Mouse (Mus musculus) liver, embryonic 16.5 days (tissue): ENCODE measurements around the gene Dock8. TPM values are rescaled to one million over a fixed set of nuclear protein-coding genes. Genes with fewer than 3 reads are reported as not detected.

ENCODE experiments used
- ATAC-seq: fragments of 200-750 bp; cut with Nextera tagmentation; 2 replicates; pipeline ENCODE4 v1.8.0; 2017; ENCODE audit warnings: low read depth, mild to moderate bottlenecking, moderate number of reproducible peaks, moderate library complexity
- H3K27ac ChIP-seq: fragments of 300-500 bp; sonication (generic); 2 replicates; pipeline ENCODE4 v1.5.1; 2014; ENCODE audit warnings: mild to moderate bottlenecking, low read length
- H3K27me3 ChIP-seq: fragments of 300-500 bp; sonication (generic); 2 replicates; pipeline ENCODE4 v1.6.1; 2014; ENCODE audit warnings: low read depth, low read length, mixed read lengths; ENCODE audit not compliant: control insufficient read depth, insufficient read depth
- H3K36me3 ChIP-seq: fragments of 300-500 bp; sonication (generic); 2 replicates; pipeline ENCODE4 v1.6.1; 2014; ENCODE audit warnings: mild to moderate bottlenecking; ENCODE audit not compliant: control insufficient read depth, insufficient read depth
- H3K4me1 ChIP-seq: fragments of 300-500 bp; sonication (generic); 2 replicates; pipeline ENCODE4 v1.6.1; 2014; ENCODE audit warnings: low read depth, low read length, mixed read lengths; ENCODE audit not compliant: control insufficient read depth
- H3K4me2 ChIP-seq: fragments of 300-500 bp; sonication (generic); 2 replicates; pipeline ENCODE4 v1.6.1; 2014; ENCODE audit warnings: low read depth, low read length, mixed read lengths
- H3K4me3 ChIP-seq: fragments of 300-500 bp; sonication (generic); 2 replicates; pipeline ENCODE4 v1.5.1; 2014; ENCODE audit warnings: low read depth, mild to moderate bottlenecking, low read length
- H3K9ac ChIP-seq: fragments of 300-500 bp; sonication (generic); 2 replicates; pipeline ENCODE4 v1.6.1; 2014; ENCODE audit warnings: low read depth, low read length
- H3K9me3 ChIP-seq: fragments of 300-500 bp; sonication (generic); replicated peaks from 2 replicates; pipeline ENCODE4 v1.6.1; 2016; ENCODE audit warnings: low read length; ENCODE audit not compliant: control insufficient read depth
- WGBS: fragments of 180-500 bp; shearing (Covaris S2); extraction: QIAGEN DNeasy Blood & Tissue Kit; methylation state at CpG from one replicate; pipeline ENCODE4 v1.1.7; 2014; ENCODE audit not compliant: insufficient replicate concordance; 5-methylcytosine and 5-hydroxymethylcytosine counted together
- polyA plus RNA-seq: library from polyadenylated mRNA; unstranded; fragments of >200 nt; fragmentation: Nextera tagmentation; extraction: Ambion mirVana; gene quantifications from 2 replicates; pipeline ENCODE4 v1.2.1, GENCODE M21; 2015

Gene Dock8
- polyA plus RNA-seq, 1 experiment from 2014 or later, result 8.4 TPM

- no peaks in the 10 kb centered on the region for H3K9me3 ChIP-seq
- H3K27ac ChIP-seq, result no peak overlapping the region
- 56% methylated on average over 4 of the region's 4 CpGs for WGBS
- no peak overlapping the region for H3K4me2 ChIP-seq
- H3K36me3 ChIP-seq, result no peaks in the 10 kb centered on the region
- H3K4me1 ChIP-seq, result no peaks in the 10 kb centered on the region
- H3K9ac ChIP-seq, result no peak overlapping the region
- H3K27me3 ChIP-seq, result peaks cover 3% of the 10 kb centered on the region; the same call in 1 of the 2 replicates
- H3K4me3 ChIP-seq, result no peak overlapping the region
- ATAC-seq, result no peak
These were observed 244.2 kb downstream of the Dock8 start for GRCm38 (mm10) chr19:25243566-25243965.

GRCm38 (mm10) chr19:25246062-25246461, 246.7 kb downstream of the Dock8 start:
- ATAC-seq, result no peak
- H3K9me3 ChIP-seq, result no peaks in the 10 kb centered on the region
- H3K4me1 ChIP-seq, result no peaks in the 10 kb centered on the region
- no peak overlapping the region for H3K9ac ChIP-seq
- H3K36me3 ChIP-seq, result no peaks in the 10 kb centered on the region
- H3K27me3 ChIP-seq, result no peaks in the 10 kb centered on the region
- H3K27ac ChIP-seq, result no peak overlapping the region
- WGBS, result 66% methylated on average over 8 of the region's 8 CpGs
- H3K4me2 ChIP-seq, result no peak overlapping the region
- H3K4me3 ChIP-seq, result no peak overlapping the region

GRCm38 (mm10) chr19:25247858-25248552, 248.7 kb downstream of the Dock8 start:
- ATAC-seq, result no peak
- no peaks in the 10 kb centered on the region for H3K4me1 ChIP-seq
- H3K9ac ChIP-seq, result no peak overlapping the region
- no peaks in the 10 kb centered on the region for H3K9me3 ChIP-seq
- no peak overlapping the region for H3K4me3 ChIP-seq
- no peaks in the 10 kb centered on the region for H3K36me3 ChIP-seq
- H3K4me2 ChIP-seq, result no peak overlapping the region
- H3K27me3 ChIP-seq, result no peaks in the 10 kb centered on the region
- WGBS, result 66% methylated on average over 14 of the region's 14 CpGs
- H3K27ac ChIP-seq, result no peak overlapping the region

GRCm38 (mm10) chr19:25249230-25249629, 249.9 kb downstream of the Dock8 start:
- Histone ChIP-seq H3K4me1 (no peaks in the 10 kb centered on the region), H3K4me2 (no peak overlapping the region), H3K9me3 (no peaks in the 10 kb centered on the region), H3K9ac (no peak overlapping the region), H3K27me3 (no peaks in the 10 kb centered on the region), H3K36me3 (no peaks in the 10 kb centered on the region), H3K27ac (no peak overlapping the region), H3K4me3 (no peak overlapping the region)
- 58% methylated on average over 13 of the region's 13 CpGs for WGBS
- no peak for ATAC-seq

GRCm38 (mm10) chr19:25251610-25252140, 252.3 kb downstream of the Dock8 start:
- Histone ChIP-seq H3K9me3 (no peaks in the 10 kb centered on the region), H3K4me2 (no peak overlapping the region), H3K4me3 (no peak overlapping the region), H3K9ac (no peak overlapping the region), H3K4me1 (no peaks in the 10 kb centered on the region), H3K36me3 (no peaks in the 10 kb centered on the region), H3K27ac (no peak overlapping the region), H3K27me3 (no peaks in the 10 kb centered on the region)
- no peak for ATAC-seq
- WGBS, result 45% methylated on average over 3 of the region's 3 CpGs

Other genes starting within 250 kb of the Dock8 start
- 0.06 and 0.14 TPM in 2 replicates for gene Pgm5, start 137.7 kb upstream of the Dock8 start, polyA plus RNA-seq
- gene Gm10053, start 123.8 kb upstream of the Dock8 start, polyA plus RNA-seq, result 115 and 126 TPM in 2 replicates
- 0.08 TPM in 1 of 2 replicates, not detected in the other for gene Foxd4, start 98.3 kb upstream of the Dock8 start, polyA plus RNA-seq
- 6.8 and 8.3 TPM in 2 replicates for gene Cbwd1, start 37.9 kb upstream of the Dock8 start, polyA plus RNA-seq
- gene Kank1, start 237.4 kb downstream of the Dock8 start, polyA plus RNA-seq, result 7.6 and 8.3 TPM in 2 replicates